Mouse (Mus musculus): ENCODE measurements around the gene Krt15.

- no peak for TF ChIP-seq CTCF (IDR thresholded peaks at IDR 0.05; ENCODE audit: extremely low read depth, insufficient read depth, insufficient read length, insufficient replicate concordance)
- no peak for TF ChIP-seq POLR2A (IDR thresholded peaks at IDR 0.05; ENCODE audit: low read depth, low read length)
Observed at GRCm38 (mm10) chr11:100102693-100103429, 32.9 kb downstream of the Krt15 start.

Measured in spleen, adult 2 months (tissue).